Mouse (Mus musculus) kidney, adult 2 months (tissue): ENCODE results near the gene Qrich2. TPM values are rescaled to one million over a fixed set of nuclear protein-coding genes. Genes with fewer than 3 reads are reported as not detected.

ENCODE experiments used
- DNase-seq: peaks from one replicate; pipeline ENCODE4 v3.0.0; 2021
- H3K27ac ChIP-seq: fragments of 200-500 bp; 2 replicates; pipeline ENCODE4 v1.5.1; 2012; ENCODE audit warnings: low read depth, low read length, control low read depth, inconsistent platforms; ENCODE audit not compliant: insufficient read depth
- H3K27me3 ChIP-seq: fragments of 200-500 bp; replicated peaks from 2 replicates; pipeline ENCODE4 v1.6.1; 2012; ENCODE audit warnings: mild to moderate bottlenecking, moderate library complexity, low read length, inconsistent platforms; ENCODE audit not compliant: control insufficient read depth, insufficient read depth
- H3K36me3 ChIP-seq: fragments of 200-500 bp; 2 replicates; pipeline ENCODE4 v1.6.1; 2012; ENCODE audit warnings: mild to moderate bottlenecking, moderate library complexity, low read length, inconsistent platforms; ENCODE audit not compliant: control insufficient read depth, insufficient read depth
- H3K4me1 ChIP-seq: fragments of 200-500 bp; 2 replicates; pipeline ENCODE4 v1.6.1; 2011; ENCODE audit warnings: low read length; ENCODE audit not compliant: control insufficient read depth, insufficient read depth
- H3K4me3 ChIP-seq: fragments of 200-500 bp; 2 replicates; pipeline ENCODE4 v1.5.1; 2011; ENCODE audit warnings: mild to moderate bottlenecking, low read depth, low read length, control low read depth; ENCODE audit not compliant: insufficient read depth
- CTCF ChIP-seq: fragments of 200-500 bp; conservative IDR thresholded peaks from 2 replicates; pipeline ENCODE4 v1.5.1; 2011; ENCODE audit warnings: low read depth, mild to moderate bottlenecking, control low read depth, low read length, moderate library complexity, mixed read lengths; ENCODE audit not compliant: insufficient read depth, insufficient read length
- POLR2A ChIP-seq: fragments of 200-500 bp; IDR thresholded peaks from one replicate; pipeline ENCODE4 v1.6.1; 2011; ENCODE audit warnings: low read depth, low read length, control low read depth
- WGBS: fragments of 180-500 bp; shearing (Covaris S2); methylation state at CpG from one replicate; pipeline ENCODE4 v1.1.7; 2018; 5-methylcytosine and 5-hydroxymethylcytosine counted together
- polyA plus RNA-seq: library from polyadenylated mRNA; depleted of rRNA; stranded (reverse); fragments of >200 nt; gene quantifications from 2 replicates; pipeline ENCODE4 v1.2.3, GENCODE M21; 2012

Qrich2 gene
- polyA plus RNA-seq, 1 experiment, result 0.08 TPM

GRCm38 (mm10) chr11:116463338-116463737, 2.7 kb downstream of the Qrich2 start:
- no peak overlapping the region for H3K27ac ChIP-seq
- no peaks in the 10 kb centered on the region for H3K36me3 ChIP-seq
- no peaks in the 10 kb centered on the region for H3K27me3 ChIP-seq
- 71% methylated on average over 5 of the region's 5 CpGs for WGBS
- DNase-seq, result no peak
- TF ChIP-seq CTCF (no peak), POLR2A (no peak)
- H3K4me1 ChIP-seq, result peaks cover 3% of the 10 kb centered on the region; the same call in 1 of the 2 replicates
- H3K4me3 ChIP-seq, result no peak overlapping the region

GRCm38 (mm10) chr11:116459786-116460185, 6.3 kb downstream of the Qrich2 start:
- TF ChIP-seq CTCF (no peak), POLR2A (no peak)
- no peak for DNase-seq
- peaks cover 3% of the 10 kb centered on the region; the same call in 1 of the 2 replicates for H3K4me1 ChIP-seq
- H3K36me3 ChIP-seq, result no peaks in the 10 kb centered on the region
- H3K4me3 ChIP-seq, result no peak overlapping the region
- no peaks in the 10 kb centered on the region for H3K27me3 ChIP-seq
- H3K27ac ChIP-seq, result no peak overlapping the region
- WGBS, result 68% methylated on average over 4 of the region's 4 CpGs

DNA sequence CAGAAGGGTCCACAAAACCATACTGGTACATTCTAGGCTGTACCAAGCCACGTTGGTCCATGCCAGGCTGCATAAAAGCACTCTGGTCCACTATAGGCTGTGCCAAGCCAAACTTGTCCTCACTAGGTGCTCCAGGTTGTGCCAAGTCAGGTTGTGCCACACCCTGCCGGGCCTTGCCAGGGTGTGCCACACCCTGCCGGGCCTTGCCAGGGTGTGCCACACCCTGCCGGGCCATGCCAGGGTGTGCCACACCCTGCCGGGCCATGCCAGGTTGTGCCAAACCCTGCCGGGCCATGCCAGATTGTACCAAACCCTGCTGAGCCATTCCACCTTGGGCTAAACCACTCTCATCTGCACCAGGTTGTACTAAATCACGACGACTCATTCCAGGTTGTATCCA, 9.8 kb downstream of the Qrich2 start:
- H3K27me3 ChIP-seq, result no peaks in the 10 kb centered on the region
- H3K4me1 ChIP-seq, result no peaks in the 10 kb centered on the region
- TF ChIP-seq POLR2A (no peak), CTCF (no peak)
- 86% methylated on average over 8 of the region's 8 CpGs for whole genome bisulfite sequencing
- no peak overlapping the region for H3K27ac ChIP-seq
- DNase-seq, result no peak
- H3K36me3 ChIP-seq, result no peaks in the 10 kb centered on the region
- H3K4me3 ChIP-seq, result no peak overlapping the region

GRCm38 (mm10) chr11:116453889-116454288, 12.2 kb downstream of the Qrich2 start:
- no peaks in the 10 kb centered on the region for H3K36me3 ChIP-seq
- no peak overlapping the region for H3K27ac ChIP-seq
- WGBS, result 84% methylated on average over 10 of the region's 10 CpGs
- TF ChIP-seq CTCF, result no peak
- no peak for TF ChIP-seq POLR2A
- no peak for DNase-seq
- H3K4me1 ChIP-seq, result no peaks in the 10 kb centered on the region
- no peak overlapping the region for H3K4me3 ChIP-seq
- H3K27me3 ChIP-seq, result no peaks in the 10 kb centered on the region

- Histone ChIP-seq H3K27me3 (no peaks in the 10 kb centered on the region), H3K27ac (no peak overlapping the region), H3K4me3 (no peak overlapping the region), H3K36me3 (no peaks in the 10 kb centered on the region), H3K4me1 (0 out of 2 replicates have a peak, but pooled peaks cover 3% of the 10 kb centered on the region)
- no peak for TF ChIP-seq POLR2A
- TF ChIP-seq CTCF, result no peak
- 95% methylated on average over 3 of the region's 3 CpGs for WGBS
- no peak for DNase-seq
Observed at GRCm38 (mm10) chr11:116449341-116449740, 16.7 kb downstream of the Qrich2 start.

- no peaks in the 10 kb centered on the region for H3K36me3 ChIP-seq
- TF ChIP-seq CTCF (peak; percentile 36; the same call in 1 of the 2 replicates), POLR2A (no peak)
- H3K4me1 ChIP-seq, result 0 out of 2 replicates have a peak, but pooled peaks cover 3% of the 10 kb centered on the region
- H3K27ac ChIP-seq, result no peak overlapping the region
- H3K27me3 ChIP-seq, result no peaks in the 10 kb centered on the region
- DNase-seq, result no peak
- H3K4me3 ChIP-seq, result no peak overlapping the region
- WGBS, result 76% methylated on average over 5 of the region's 5 CpGs
Observed at GRCm38 (mm10) chr11:116447822-116448221, 18.2 kb downstream of the Qrich2 start.

DNA sequence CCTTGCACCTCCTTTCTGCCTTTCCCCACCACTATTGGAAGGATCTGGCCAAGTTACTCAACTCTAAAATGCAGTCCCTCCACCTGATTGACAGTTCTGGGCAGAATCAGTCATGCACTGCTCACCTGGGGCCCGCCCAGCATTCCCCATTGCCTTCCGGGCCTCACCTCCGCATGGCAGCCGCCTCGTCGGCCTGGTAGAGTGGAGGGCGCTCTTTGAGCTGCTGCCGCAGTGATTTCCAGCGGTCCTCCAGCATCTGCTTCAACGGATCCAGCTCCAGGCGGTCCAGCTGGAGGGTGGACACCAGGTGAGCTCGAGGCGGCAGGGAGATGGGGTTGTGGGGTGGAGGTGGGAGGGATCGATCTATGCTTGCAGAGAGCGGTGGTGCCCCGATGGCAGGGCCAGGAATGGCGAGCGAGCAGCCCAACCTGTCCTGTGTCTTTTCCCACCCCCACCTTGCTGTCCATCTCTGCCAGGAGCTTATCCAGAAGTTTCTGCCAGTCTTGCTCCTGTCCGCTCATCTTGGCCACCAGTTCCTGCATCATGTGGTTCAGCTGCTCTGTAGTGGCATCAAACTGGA, 19.6 kb downstream of the Qrich2 start:
- WGBS, result 12% methylated on average over 19 of the region's 19 CpGs
- no peak for DNase-seq
- TF ChIP-seq CTCF (no peak), POLR2A (no peak)
- Histone ChIP-seq H3K27ac (no peak overlapping the region), H3K36me3 (no peaks in the 10 kb centered on the region), H3K4me3 (no peak overlapping the region), H3K27me3 (no peaks in the 10 kb centered on the region), H3K4me1 (0 out of 2 replicates have a peak, but pooled peaks cover 3% of the 10 kb centered on the region)
